Mouse (Mus musculus) kidney, embryonic 16.5 days (tissue): ENCODE data around the gene Triap1. TPM values are rescaled to one million over a fixed set of nuclear protein-coding genes. Genes with fewer than 3 reads are reported as not detected.

Experiments
- ATAC-seq: fragments of 200-750 bp; cut with Nextera tagmentation; 2 replicates; pipeline ENCODE4 v1.8.0; 2017; ENCODE audit warnings: moderate TSS enrichment; ENCODE audit not compliant: low FRiP score, low TSS enrichment
- H3K27ac ChIP-seq: fragments of 300-500 bp; sonication (generic); 2 replicates; pipeline ENCODE4 v1.5.1; 2014; ENCODE audit warnings: low read length
- H3K27me3 ChIP-seq: fragments of 300-500 bp; sonication (generic); 2 replicates; pipeline ENCODE4 v1.6.1; 2014; ENCODE audit warnings: low read length, control low read depth, mixed read lengths; ENCODE audit not compliant: insufficient read depth
- H3K36me3 ChIP-seq: fragments of 300-500 bp; sonication (generic); 2 replicates; pipeline ENCODE4 v1.6.1; 2014; ENCODE audit warnings: low read length, control low read depth, mixed read lengths; ENCODE audit not compliant: insufficient read depth
- H3K4me1 ChIP-seq: fragments of 300-500 bp; sonication (generic); 2 replicates; pipeline ENCODE4 v1.6.1; 2014; ENCODE audit warnings: low read length, control low read depth, mixed read lengths; ENCODE audit not compliant: insufficient read depth
- H3K4me2 ChIP-seq: fragments of 300-500 bp; sonication (generic); replicated peaks from 2 replicates; pipeline ENCODE4 v1.6.1; 2014; ENCODE audit warnings: low read depth, low read length
- H3K4me3 ChIP-seq: fragments of 300-500 bp; sonication (generic); 2 replicates; pipeline ENCODE4 v1.5.1; 2014; ENCODE audit warnings: mild to moderate bottlenecking, low read length
- H3K9ac ChIP-seq: fragments of 300-500 bp; sonication (generic); replicated peaks from 2 replicates; pipeline ENCODE4 v1.6.1; 2014; ENCODE audit warnings: low read length
- H3K9me3 ChIP-seq: fragments of 300-500 bp; sonication (generic); 2 replicates; pipeline ENCODE4 v1.6.1; 2016; ENCODE audit warnings: low read length, control low read depth
- whole genome bisulfite sequencing: fragments of 180-500 bp; shearing (Covaris S2); extraction: QIAGEN DNeasy Blood & Tissue Kit; methylation state at CpG from one replicate; pipeline ENCODE4 v1.1.7; 2014; 5-methylcytosine and 5-hydroxymethylcytosine counted together
- polyA plus RNA-seq: library from polyadenylated mRNA; unstranded; fragments of >200 nt; fragmentation: Nextera tagmentation; extraction: Ambion mirVana; gene quantifications from 2 replicates; pipeline ENCODE4 v1.2.1, GENCODE M21; 2015

Triap1 gene
- polyA plus RNA-seq, 1 experiment from 2014 or later, result 56.3 TPM

GRCm38 (mm10) chr5:115327610-115328548 lies 13.1 kb upstream of the Triap1 start:
- peaks cover 31% of the 10 kb centered on the region for H3K36me3 ChIP-seq
- H3K9ac ChIP-seq, result peak overlapping the region; percentile 96
- under 1% methylated on average over 52 of the region's 55 CpGs for WGBS
- ATAC-seq, result peak; percentile 26; the same call in 1 of the 2 replicates
- H3K4me2 ChIP-seq, result peak overlapping the region; percentile 81
- no peaks in the 10 kb centered on the region for H3K27me3 ChIP-seq
- H3K4me3 ChIP-seq, result peak overlapping the region; percentile 82
- peaks cover 25% of the 10 kb centered on the region for H3K4me1 ChIP-seq
- H3K9me3 ChIP-seq, result no peaks in the 10 kb centered on the region
- H3K27ac ChIP-seq, result peak overlapping the region; percentile 93

GRCm38 (mm10) chr5:115330955-115331354 lies 10.1 kb upstream of the Triap1 start:
- no peak for ATAC-seq
- H3K36me3 ChIP-seq, result peaks cover 58% of the 10 kb centered on the region

GRCm38 (mm10) chr5:115333626-115334025 lies 7.4 kb upstream of the Triap1 start:
- Histone ChIP-seq H3K9ac (no peak overlapping the region), H3K4me3 (no peak overlapping the region), H3K4me2 (no peak overlapping the region), H3K27ac (no peak overlapping the region), H3K27me3 (no peaks in the 10 kb centered on the region), H3K36me3 (peaks cover 64% of the 10 kb centered on the region), H3K9me3 (no peaks in the 10 kb centered on the region), H3K4me1 (peaks cover 13% of the 10 kb centered on the region)
- ATAC-seq, result no peak
- WGBS, result 91% methylated on average over 3 of the region's 3 CpGs

More at GRCm38 (mm10) chr5:115330955-115331354, 10.1 kb upstream of the Triap1 start:
- H3K4me2 ChIP-seq, result no peak overlapping the region
- H3K9ac ChIP-seq, result no peak overlapping the region
- H3K4me3 ChIP-seq, result no peak overlapping the region
- peaks cover 22% of the 10 kb centered on the region for H3K4me1 ChIP-seq
- H3K9me3 ChIP-seq, result no peaks in the 10 kb centered on the region
- 86% methylated on average over 9 of the region's 9 CpGs for WGBS
- H3K27ac ChIP-seq, result no peak overlapping the region
- H3K27me3 ChIP-seq, result no peaks in the 10 kb centered on the region

- 24% methylated on average over 7 of the region's 7 CpGs for WGBS
- Histone ChIP-seq H3K27ac (no peak overlapping the region), H3K9ac (peak overlapping the region; percentile 91; the same call in 1 of the 2 replicates), H3K27me3 (no peaks in the 10 kb centered on the region), H3K4me2 (peak overlapping the region; percentile 77), H3K9me3 (no peaks in the 10 kb centered on the region), H3K4me1 (peaks cover 13% of the 10 kb centered on the region), H3K4me3 (peak overlapping the region; percentile 93), H3K36me3 (peaks cover 41% of the 10 kb centered on the region)
- no peak for ATAC-seq
These were observed 1.0 kb upstream of the Triap1 start for GRCm38 (mm10) chr5:115340007-115340406.

- no peak overlapping the region for H3K27ac ChIP-seq
- peak overlapping the region; percentile 91 for H3K9ac ChIP-seq
- H3K4me1 ChIP-seq, result peaks cover 13% of the 10 kb centered on the region
- peaks cover 37% of the 10 kb centered on the region for H3K36me3 ChIP-seq
- H3K4me2 ChIP-seq, result peak overlapping the region; percentile 77
- ATAC-seq, result no peak
- 10% methylated on average over 36 of the region's 36 CpGs for WGBS
- no peaks in the 10 kb centered on the region for H3K9me3 ChIP-seq
- peak overlapping the region; percentile 93 for H3K4me3 ChIP-seq
- no peaks in the 10 kb centered on the region for H3K27me3 ChIP-seq
These were observed 515 bp downstream of the Triap1 start for GRCm38 (mm10) chr5:115341314-115342165.

GRCm38 (mm10) chr5:115347564-115347963 lies 6.5 kb downstream of the Triap1 start:
- no peaks in the 10 kb centered on the region; the same call in 1 of the 2 replicates for H3K27me3 ChIP-seq
- H3K4me2 ChIP-seq, result peak overlapping the region; percentile 71
- peak overlapping the region; percentile 45 for H3K9ac ChIP-seq
- H3K27ac ChIP-seq, result no peak overlapping the region; the same call in 1 of the 2 replicates
- no peak for ATAC-seq
- WGBS, result 1% methylated on average over 5 of the region's 5 CpGs
- H3K36me3 ChIP-seq, result peaks cover 35% of the 10 kb centered on the region
- peak overlapping the region; percentile 81 for H3K4me3 ChIP-seq
- peaks cover 9% of the 10 kb centered on the region for H3K4me1 ChIP-seq
- H3K9me3 ChIP-seq, result peaks cover 3% of the 10 kb centered on the region; the same call in 1 of the 2 replicates

- ATAC-seq, result peak; percentile 95
- H3K27me3 ChIP-seq, result no peaks in the 10 kb centered on the region; the same call in 1 of the 2 replicates
These were observed 7.7 kb downstream of the Triap1 start, which contains the start of gene Cox6a1 for GRCm38 (mm10) chr5:115348546-115349224. Gene Cox6a1 (minus strand): TSS chr5:115348981.

GRCm38 (mm10) chr5:115349225-115349555 lies 8.2 kb downstream of the Triap1 start:
- Histone ChIP-seq H3K9ac (peak overlapping the region; percentile 71), H3K4me3 (peak overlapping the region; percentile 81), H3K27ac (peak overlapping the region; percentile 88), H3K36me3 (peaks cover 18% of the 10 kb centered on the region), H3K4me1 (peaks cover 9% of the 10 kb centered on the region), H3K9me3 (peaks cover 3% of the 10 kb centered on the region; the same call in 1 of the 2 replicates), H3K4me2 (peak overlapping the region; percentile 71), H3K27me3 (no peaks in the 10 kb centered on the region; the same call in 1 of the 2 replicates)
- 1% methylated on average over 18 of the region's 18 CpGs for WGBS
- peak; percentile 25 for ATAC-seq

More at GRCm38 (mm10) chr5:115348546-115349224, 7.7 kb downstream of the Triap1 start, which contains the start of gene Cox6a1:
- Histone ChIP-seq H3K36me3 (peaks cover 23% of the 10 kb centered on the region), H3K9me3 (peaks cover 3% of the 10 kb centered on the region; the same call in 1 of the 2 replicates), H3K4me3 (peak within 1 kb of the TSS; percentile 81), H3K27ac (peak within 1 kb of the TSS; percentile 88), H3K4me2 (peak within 1 kb of the TSS; percentile 71), H3K9ac (peak within 1 kb of the TSS; percentile 71), H3K4me1 (peaks cover 9% of the 10 kb centered on the region)
- 0% methylated on average over 72 of the region's 74 CpGs for WGBS

- H3K4me3 ChIP-seq, result no peak overlapping the region
- ATAC-seq, result no peak
- no peak overlapping the region for H3K9ac ChIP-seq
- WGBS, result 81% methylated on average over 5 of the region's 5 CpGs
- H3K4me2 ChIP-seq, result no peak overlapping the region
- H3K27ac ChIP-seq, result no peak overlapping the region
- H3K36me3 ChIP-seq, result no peaks in the 10 kb centered on the region
- H3K9me3 ChIP-seq, result peaks cover 3% of the 10 kb centered on the region; the same call in 1 of the 2 replicates
- H3K27me3 ChIP-seq, result no peaks in the 10 kb centered on the region; the same call in 1 of the 2 replicates
- peaks cover 9% of the 10 kb centered on the region for H3K4me1 ChIP-seq
These were observed 10.3 kb downstream of the Triap1 start for GRCm38 (mm10) chr5:115351348-115351747.
